9 mouse cellular contexts compared by ENCODE assay signal in genomic region chr16:50381351-50381746, GRCm38 (mm10). TPM values are rescaled to one million over a fixed set of nuclear protein-coding genes. Genes with fewer than 3 reads are reported as not detected.
A peak's percentile ranks its signal among the peaks of the same experiment; 100 is the strongest.
DNase-seq lines count a peak whose midpoint lies in the region; ATAC-seq and TF ChIP-seq lines count a peak whose summit lies in the region.
"Had no signal": no experiment of that assay in that cellular context is flagged by ENCODE, and none has a peak within 500 bp of the region (broad histone marks: within the 10 kb centered on the region; RNA-seq: fewer than 3 reads in every experiment).

No protein-coding gene starts in this region.

- H3K4me2 ChIP-seq in heart, postnatal 0 days (ENCODE audit: low read depth, low read length): peak overlapping the region; percentile 55

- no peaks in the 10 kb centered on the region for H3K9me3 ChIP-seq in heart, postnatal 0 days (replicated peaks; ENCODE audit: control insufficient read depth, low read length)

- H3K27ac ChIP-seq in gastrocnemius, adult 2 months: peak overlapping the region; percentile 5; the same call in 1 of the 2 replicates
- H3K27ac ChIP-seq in heart, postnatal 0 days (ENCODE audit: low read depth): no peak overlapping the region

- TF ChIP-seq EP300 in heart, postnatal 0 days (IDR thresholded peaks at IDR 0.05; ENCODE audit: low read depth): no peak

- H3K4me3 ChIP-seq in gastrocnemius, adult 2 months: peak overlapping the region; percentile 52
- H3K4me3 ChIP-seq in heart, postnatal 0 days (ENCODE audit: low read depth, low read length): peak overlapping the region; percentile 4
- H3K4me3 ChIP-seq: myocyte had no signal

- no peak for DNase-seq in gastrocnemius, adult 2 months
- DNase-seq in gastrocnemius, postnatal 4 days (ENCODE audit: low spot score in 2 of 2): no peak
- peak; percentile 70 for DNase-seq in brain, adult 2 months (ENCODE audit: low read depth, low spot score)
- DNase-seq in heart, postnatal 0 days (ENCODE audit: low spot score): no peak
- peak; percentile 14 to 20 for DNase-seq in left cerebral cortex, postnatal 36 days (ENCODE audit: low spot score in 2 of 2)
- DNase-seq in right cerebral cortex, postnatal 25 days: peak; percentile 18
- DNase-seq in ovary, postnatal 10 days (ENCODE audit: low spot score): no peak
- DNase-seq in thymus, adult 18-20 months: no peak

- H3K9ac ChIP-seq in heart, postnatal 0 days (replicated peaks; ENCODE audit: low read depth, low read length): no peak overlapping the region

- no peaks in the 10 kb centered on the region for H3K36me3 ChIP-seq in heart, postnatal 0 days (replicated peaks; ENCODE audit: control insufficient read depth, insufficient read depth, low read length)

- TF ChIP-seq CTCF in gastrocnemius, adult 2 months (IDR thresholded peaks at IDR 0.05): no peak
- TF ChIP-seq CTCF in heart, postnatal 0 days (IDR thresholded peaks at IDR 0.05; ENCODE audit: low read depth): no peak

- peak; percentile 30; the same call in 1 of the 2 replicates for ATAC-seq in heart, postnatal 0 days (ENCODE audit: insufficient read depth, low read depth)

- no peaks in the 10 kb centered on the region for H3K27me3 ChIP-seq in heart, postnatal 0 days (ENCODE audit: control insufficient read depth, insufficient read depth, low read length)

- no peaks in the 10 kb centered on the region for H3K4me1 ChIP-seq in heart, postnatal 0 days (ENCODE audit: control insufficient read depth, insufficient read depth)

- 41% methylated on average over 7 of the region's 7 CpGs for WGBS in heart, postnatal 0 days

- intact Hi-C loops in gastrocnemius, adult 2 months (cut with DNase I): loop anchor here (5.0 kb wide), 1 partner anchor 151 kb away; no protein-coding TSS in a partner anchor
- intact Hi-C loops in left cerebral cortex, postnatal 36 days (cut with DNase I): loop anchor here (2.0 kb wide), 2 partner anchors 47 to 351 kb away; no protein-coding TSS in a partner anchor

RNA-seq across cellular contexts. Expression of gene Bbx, which starts 50.8 kb away (rescaled TPM):
- total RNA-seq in gastrocnemius, adult 2 months (2021): 10 to 100 TPM in 1 of 2 experiments, 1 to 10 TPM in 1; 6.8 to 10.7 TPM
- total RNA-seq in gastrocnemius, postnatal 4 days (2021): 10 to 100 TPM; 19.1 to 20.0 TPM
- total RNA-seq in heart, postnatal 0 days (2014; rRNA removed; ENCODE audit: low replicate concordance): 15.7 and 17.4 TPM in 2 replicates
- polyA plus RNA-seq in heart, postnatal 0 days (2015; fragmentation: Nextera tagmentation; extraction: Ambion mirVana): 20.0 and 20.3 TPM in 2 replicates
- 10 to 100 TPM; 18.6 to 22.9 TPM for total RNA-seq in left cerebral cortex, postnatal 36 days (2021)

Comparison
In these comparisons a context has a peak if more than half of its experiments do, and no peak if none do; other contexts are left out.
1. DNase-seq: peak in brain, adult 2 months (single experiment), left cerebral cortex, postnatal 36 days (2 of 2) and right cerebral cortex, postnatal 25 days (single experiment); none in gastrocnemius, adult 2 months (single experiment), gastrocnemius, postnatal 4 days (0 of 2), heart, postnatal 0 days (single experiment), ovary, postnatal 10 days (single experiment) and thymus, adult 18-20 months (0 of 2).